Mouse (Mus musculus) c-Kit-positive CD71-positive TER-119-positive erythroid progenitor cells, embryonic 14.5 days (primary cell): Measurements from ENCODE around the gene Serpina5.

Experiments
- DNase-seq: peaks from one replicate; pipeline ENCODE4 v3.0.0-alpha.2; 2013; ENCODE audit warnings: low spot score

Gene Serpina5

GRCm38 (mm10) chr12:104127696-104128095 lies 26.8 kb downstream of the Serpina5 start, which contains the start of gene Serpina3b:
Gene Serpina3b, plus strand, starts transcription at chr12:104127996.
- DNase-seq, result no peak

GRCm38 (mm10) chr12:104131041-104131440 lies 30.1 kb downstream of the Serpina5 start:
- DNase-seq, result no peak

- no peak for DNase-seq
These were observed 37.3 kb downstream of the Serpina5 start for GRCm38 (mm10) chr12:104138216-104138615.

GRCm38 (mm10) chr12:104140543-104141103 lies 39.7 kb downstream of the Serpina5 start:
- DNase-seq, result no peak

GRCm38 (mm10) chr12:104141506-104141905 lies 40.6 kb downstream of the Serpina5 start:
- no peak for DNase-seq

GRCm38 (mm10) chr12:104142427-104142826 lies 41.5 kb downstream of the Serpina5 start:
- no peak for DNase-seq

GRCm38 (mm10) chr12:104143286-104143685 lies 42.4 kb downstream of the Serpina5 start:
- DNase-seq, result no peak

- no peak for DNase-seq
These were observed 44.7 kb downstream of the Serpina5 start for GRCm38 (mm10) chr12:104145571-104145970.

GRCm38 (mm10) chr12:104151989-104152388 lies 51.1 kb downstream of the Serpina5 start:
- DNase-seq, result no peak

GRCm38 (mm10) chr12:104153041-104153645 lies 52.2 kb downstream of the Serpina5 start:
- DNase-seq, result no peak

- DNase-seq, result no peak
These were observed 52.7 kb downstream of the Serpina5 start, which contains the start of gene Serpina3c for GRCm38 (mm10) chr12:104153656-104154055. Gene Serpina3c, minus strand, starts transcription at chr12:104153870.
